Mouse (Mus musculus): ENCODE data around the gene Nos1.

Gene Nos1

GRCm38 (mm10) chr5:117955675-117956420 is 175.0 kb downstream of the Nos1 start:
- DNase-seq (ENCODE audit: low spot score): no peak

GRCm38 (mm10) chr5:117964750-117965149 is 183.9 kb downstream of the Nos1 start:
- DNase-seq (ENCODE audit: low spot score): no peak

DNA sequence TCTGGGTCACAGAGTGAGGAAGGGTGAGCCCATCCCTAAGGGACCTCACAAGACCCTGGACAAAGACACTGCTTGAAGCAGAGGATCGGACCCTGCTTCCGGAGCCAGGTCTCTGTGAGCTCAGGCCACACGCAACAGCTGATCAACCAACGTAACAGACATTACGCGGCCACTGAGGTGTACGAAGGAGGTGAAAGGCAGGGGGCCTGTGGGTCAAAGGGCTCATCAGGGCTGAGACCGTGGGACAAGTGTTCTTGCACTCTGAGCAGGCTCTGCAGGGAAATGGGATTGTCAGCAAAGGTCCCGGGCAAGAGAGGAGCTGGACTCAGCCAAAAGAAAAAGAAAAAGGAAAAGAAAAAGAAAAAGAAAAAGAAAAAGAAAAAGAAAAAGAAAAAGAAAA is 186.1 kb downstream of the Nos1 start:
- no peak for DNase-seq (ENCODE audit: low spot score)

DNA sequence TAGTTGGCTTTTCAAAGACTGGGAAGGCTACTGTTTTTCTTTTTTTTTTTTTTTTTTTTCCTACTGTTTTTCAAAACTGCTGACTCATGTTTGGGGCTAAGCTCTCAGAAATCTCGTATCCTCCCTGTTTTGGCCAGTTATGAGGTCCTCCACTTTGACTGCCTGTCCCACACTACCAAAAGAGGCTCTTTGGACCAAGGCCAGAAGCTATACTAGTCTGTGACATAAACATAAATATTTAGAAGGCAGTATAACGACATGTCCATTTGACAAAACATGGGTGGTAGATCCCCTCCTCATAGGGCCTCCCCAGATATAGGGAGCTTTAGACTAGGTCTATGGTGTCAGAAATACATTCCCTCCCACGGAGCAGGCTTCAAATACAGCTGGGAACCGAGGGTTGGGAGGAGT is 186.8 kb downstream of the Nos1 start:
- no peak for DNase-seq (ENCODE audit: low spot score)

DNA sequence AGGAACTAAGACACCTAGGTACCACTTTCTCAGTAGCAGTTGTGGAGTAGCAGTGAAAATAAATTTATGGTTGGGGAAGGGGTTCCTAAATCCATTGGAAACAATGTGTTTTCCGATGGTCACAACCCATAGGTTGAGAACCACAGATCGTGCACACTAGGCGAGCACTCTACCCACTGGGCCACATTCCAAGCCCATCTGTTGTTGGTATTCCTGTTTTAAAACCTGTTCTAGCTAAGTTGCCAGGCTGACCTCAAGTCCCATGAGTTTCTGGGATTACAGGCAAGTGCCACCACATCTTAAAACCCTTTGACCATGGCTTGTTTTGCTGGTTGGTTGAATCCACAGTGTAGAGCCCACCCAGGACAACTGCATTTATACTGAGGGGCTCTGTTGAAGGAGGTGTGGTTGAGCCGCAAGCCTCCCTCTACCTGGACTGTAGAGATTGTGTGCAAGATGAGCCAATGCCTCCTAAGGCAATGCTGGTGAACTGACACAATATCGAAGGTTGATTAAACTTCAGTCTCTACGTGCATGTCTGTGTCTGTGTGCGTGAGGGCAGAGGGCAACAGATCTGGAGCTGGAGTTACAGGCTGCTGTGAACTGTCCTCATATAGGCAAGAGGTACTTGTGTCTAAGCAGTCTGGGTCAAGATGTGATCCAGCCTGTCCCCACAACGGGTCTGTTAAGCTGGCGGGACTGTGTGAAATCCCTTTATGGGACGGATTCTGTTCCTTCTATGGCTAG is 189.0 kb downstream of the Nos1 start:
- DNase-seq (ENCODE audit: low spot score): no peak

GRCm38 (mm10) chr5:117976263-117976656 is 195.4 kb downstream of the Nos1 start:
- DNase-seq (ENCODE audit: low spot score): no peak

DNA sequence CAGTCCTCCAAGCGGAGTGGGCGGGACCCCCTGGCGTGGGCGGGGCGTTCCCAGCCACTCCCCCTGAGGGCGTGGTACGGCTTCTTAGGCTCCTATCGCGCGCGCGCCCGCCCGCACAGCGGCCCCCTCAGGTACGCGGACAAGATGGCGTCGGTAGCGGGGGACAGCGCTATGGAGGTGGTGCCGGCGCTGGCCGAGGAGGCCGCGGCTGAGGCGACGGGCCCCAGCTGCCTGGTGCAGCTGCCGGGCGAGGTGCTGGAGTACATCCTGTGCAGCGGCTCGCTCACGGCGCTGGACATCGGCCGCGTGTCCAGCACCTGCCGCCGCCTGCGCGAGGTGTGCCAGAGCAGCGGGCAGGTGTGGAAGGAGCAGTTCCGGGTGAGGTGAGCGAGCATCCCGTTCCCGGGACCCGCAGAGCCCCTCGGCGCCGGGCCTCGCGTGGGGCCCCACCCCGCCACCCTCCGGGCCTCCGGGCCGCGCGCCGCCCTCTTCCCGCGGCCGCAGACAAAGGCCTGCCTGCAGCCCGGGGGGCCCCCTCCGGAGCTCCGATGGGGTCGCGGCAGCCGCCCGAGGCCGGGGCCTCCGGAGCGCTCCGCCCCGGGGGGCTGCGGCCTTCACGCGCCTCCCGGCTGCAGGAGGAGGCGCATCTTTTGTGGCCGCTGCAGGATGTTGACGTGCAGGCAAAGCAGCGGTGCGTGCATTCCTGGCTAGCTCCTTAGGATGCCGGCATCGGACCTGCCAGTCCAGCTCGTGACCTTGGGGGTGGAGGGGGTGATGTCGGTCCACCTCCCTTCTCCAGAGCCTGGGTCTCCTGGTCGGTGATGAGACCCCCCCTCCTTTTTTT is 196.0 kb downstream of the Nos1 start, which contains the start of gene Fbxo21:
Fbxo21 (plus strand) TSS at position 74 of the 844 bp plus-strand sequence.
- DNase-seq (ENCODE audit: low spot score): peak; percentile 94

GRCm38 (mm10) chr5:117977501-117978158 is 196.8 kb downstream of the Nos1 start:
- no peak for DNase-seq (ENCODE audit: low spot score)

GRCm38 (mm10) chr5:117978159-117978697 is 197.4 kb downstream of the Nos1 start:
- DNase-seq (ENCODE audit: low spot score): no peak

DNA sequence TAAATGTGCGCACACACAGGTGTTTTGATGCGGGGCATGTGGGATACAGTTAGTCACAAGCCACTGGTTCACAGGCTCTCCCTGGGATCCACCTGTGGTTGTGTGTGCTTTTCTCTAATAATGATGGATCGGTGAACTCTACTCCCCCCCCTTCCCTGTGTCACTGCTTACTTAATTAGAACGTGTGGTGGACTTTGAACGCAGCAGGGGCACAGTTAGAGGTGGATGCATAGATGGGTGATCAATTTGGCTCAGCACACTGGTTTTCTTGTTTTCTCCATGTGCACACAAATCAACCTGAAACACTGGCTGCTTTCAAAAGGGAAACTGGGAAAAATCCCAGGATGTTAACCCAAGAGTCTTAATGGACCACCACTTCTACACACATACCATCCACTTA is 198.2 kb downstream of the Nos1 start:
- DNase-seq (ENCODE audit: low spot score): no peak

GRCm38 (mm10) chr5:117980921-117981320 is 200.1 kb downstream of the Nos1 start:
- DNase-seq (ENCODE audit: low spot score): no peak

- no peak for DNase-seq (ENCODE audit: low spot score)
These were observed 201.1 kb downstream of the Nos1 start for GRCm38 (mm10) chr5:117981943-117982342.

DNA sequence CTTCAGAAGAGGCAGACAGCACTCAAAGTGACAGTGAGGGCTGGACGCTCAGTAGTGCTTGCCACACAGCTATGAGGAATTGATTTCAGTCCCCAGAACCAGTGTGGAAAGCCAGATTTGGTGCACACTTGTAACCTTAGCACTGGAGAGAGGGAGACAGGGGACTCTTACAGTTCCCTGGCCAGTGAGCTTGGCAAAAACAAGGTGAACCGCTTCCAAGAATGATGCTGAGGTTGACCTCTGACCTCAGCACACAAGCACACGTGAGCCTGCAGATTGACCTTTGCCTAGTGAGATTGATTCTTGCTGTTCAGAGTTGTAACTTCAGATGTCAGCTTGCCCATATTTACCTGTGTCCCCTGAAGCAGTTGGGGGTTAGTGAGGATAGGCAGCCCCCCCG is 205.5 kb downstream of the Nos1 start:
- DNase-seq (ENCODE audit: low spot score): no peak

DNA sequence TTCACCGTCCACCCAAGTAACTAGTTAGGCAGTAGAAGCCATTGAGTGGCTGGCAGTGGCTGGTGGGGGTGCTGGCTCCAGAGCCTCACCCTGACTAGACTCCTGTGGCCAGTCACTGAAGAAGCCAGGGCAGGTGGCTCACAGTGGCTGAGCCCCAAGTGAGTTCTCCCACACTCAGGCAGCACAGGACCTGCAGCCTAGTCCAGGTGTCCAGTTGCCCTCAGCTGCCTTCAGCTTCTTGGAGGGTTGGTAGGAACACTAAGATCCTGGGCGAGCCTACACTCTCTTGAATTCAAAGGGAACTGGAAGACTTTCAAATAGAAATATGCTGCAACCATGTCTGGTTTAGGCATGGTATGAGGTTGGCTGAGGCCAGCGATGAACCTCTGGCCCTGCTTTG is 207.1 kb downstream of the Nos1 start:
- DNase-seq (ENCODE audit: low spot score): no peak

GRCm38 (mm10) chr5:117988367-117988766 is 207.5 kb downstream of the Nos1 start:
- no peak for DNase-seq (ENCODE audit: low spot score)

GRCm38 (mm10) chr5:117989773-117990172 is 208.9 kb downstream of the Nos1 start:
- DNase-seq (ENCODE audit: low spot score): no peak

DNA sequence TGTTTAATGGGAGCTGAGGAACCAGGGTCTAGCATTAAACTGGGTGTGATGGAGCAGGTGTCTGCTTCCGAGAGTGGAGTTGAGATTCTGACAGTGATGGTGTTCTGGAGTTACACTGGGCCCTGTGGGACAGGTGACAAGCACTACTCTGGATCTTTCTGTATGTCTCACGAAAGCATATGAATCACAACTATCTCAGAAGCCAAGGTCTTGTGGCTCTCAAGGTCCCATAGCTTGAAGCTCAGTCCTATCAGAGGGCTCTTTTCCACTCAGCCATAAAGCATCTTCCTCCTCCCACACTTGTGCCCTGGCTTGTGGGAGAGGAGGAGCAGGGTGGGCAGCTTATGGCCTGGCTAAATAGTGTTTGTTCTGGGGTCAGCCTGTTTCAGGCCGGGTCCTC is 210.1 kb downstream of the Nos1 start:
- DNase-seq (ENCODE audit: low spot score): no peak

- DNase-seq (ENCODE audit: low spot score): no peak
These were observed 212.7 kb downstream of the Nos1 start for GRCm38 (mm10) chr5:117993550-117993949.

GRCm38 (mm10) chr5:117995372-117995901 is 214.6 kb downstream of the Nos1 start:
- no peak for DNase-seq (ENCODE audit: low spot score)

DNA sequence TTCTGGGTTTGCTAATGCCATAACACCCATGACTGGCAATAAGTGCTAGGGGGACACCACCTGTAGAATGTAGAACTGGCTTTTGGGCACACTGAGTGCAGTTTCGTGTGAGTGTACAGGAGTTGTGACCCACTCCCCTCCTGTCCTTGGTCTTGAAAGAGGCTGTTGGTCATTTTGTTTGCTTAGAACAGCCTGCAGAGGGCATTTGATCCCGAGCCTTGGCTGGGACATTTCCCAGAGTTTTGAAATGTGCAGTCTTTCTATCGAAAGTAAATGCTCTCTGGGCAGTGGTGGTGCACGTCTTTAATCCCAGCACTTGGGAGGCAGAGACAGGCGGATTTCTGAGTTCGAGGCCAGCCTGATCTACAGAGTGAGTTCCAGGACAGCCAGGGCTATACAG is 215.1 kb downstream of the Nos1 start:
- DNase-seq (ENCODE audit: low spot score): no peak

DNA sequence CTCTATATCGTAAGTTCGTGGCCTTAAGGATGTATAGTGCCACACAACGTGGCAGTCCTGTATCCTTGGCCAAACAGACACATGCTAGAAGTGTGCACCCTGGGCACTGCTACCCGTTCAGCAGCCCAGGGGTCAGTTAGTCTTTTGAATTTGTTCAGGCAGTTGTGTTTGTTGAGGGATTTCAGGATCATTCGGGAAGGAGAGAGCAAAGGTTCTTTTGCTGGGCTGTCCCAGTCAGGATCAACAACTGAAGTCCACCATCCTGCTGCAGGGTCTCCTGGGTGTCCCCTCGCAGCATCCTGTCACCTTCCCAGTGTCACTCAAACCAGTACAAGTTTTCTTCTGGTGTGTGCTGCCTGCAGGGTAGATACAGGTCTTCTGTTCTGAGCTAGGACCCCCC is 215.7 kb downstream of the Nos1 start:
- DNase-seq (ENCODE audit: low spot score): no peak

All from ovary, adult 18-20 months (tissue).